Mouse (Mus musculus) spleen, adult 2 months (tissue): ENCODE data around the gene Dctpp1. TPM values are rescaled to one million over a fixed set of nuclear protein-coding genes. Genes with fewer than 3 reads are reported as not detected.

Source experiments
- DNase-seq, 2 experiments: peaks; one replicate each; pipeline versions ENCODE4 v3.0.0 to v3.0.0-alpha.2; 2012 to 2021; ENCODE audit warnings: low spot score in 2 of 2, low read depth in 1 of 2
- H3K27ac ChIP-seq: fragments of 200-500 bp; 2 replicates; pipeline ENCODE4 v1.5.1; 2012; ENCODE audit warnings: low read length, inconsistent platforms; ENCODE audit not compliant: insufficient read depth
- H3K27me3 ChIP-seq: fragments of 200-500 bp; 2 replicates; pipeline ENCODE4 v1.6.1; 2012; ENCODE audit warnings: mild to moderate bottlenecking, moderate library complexity, low read length, inconsistent platforms; ENCODE audit not compliant: control insufficient read depth, insufficient read depth
- H3K36me3 ChIP-seq: fragments of 200-500 bp; 2 replicates; pipeline ENCODE4 v1.6.1; 2012; ENCODE audit warnings: mild to moderate bottlenecking, low read length, inconsistent platforms; ENCODE audit not compliant: control insufficient read depth, insufficient read depth
- H3K4me1 ChIP-seq: fragments of 200-500 bp; 2 replicates; pipeline ENCODE4 v1.6.1; 2011; ENCODE audit warnings: inconsistent platforms; ENCODE audit not compliant: control insufficient read depth, insufficient read depth, insufficient read length
- H3K4me3 ChIP-seq: fragments of 200-500 bp; 2 replicates; pipeline ENCODE4 v1.5.1; 2011; ENCODE audit warnings: mild to moderate bottlenecking, inconsistent platforms; ENCODE audit not compliant: insufficient read depth, insufficient read length; ENCODE audit errors: extremely low read depth
- CTCF ChIP-seq: fragments of 200-500 bp; IDR thresholded peaks from 2 replicates; pipeline ENCODE4 v1.5.1; 2011; ENCODE audit warnings: mild to moderate bottlenecking, inconsistent platforms; ENCODE audit not compliant: insufficient read depth, insufficient read length, insufficient replicate concordance; ENCODE audit errors: extremely low read depth
- POLR2A ChIP-seq: fragments of 200-500 bp; IDR thresholded peaks from 2 replicates; pipeline ENCODE4 v1.6.1; 2011; ENCODE audit warnings: low read depth, low read length, inconsistent platforms
- WGBS: fragments of 180-500 bp; shearing (Covaris S2); methylation state at CpG from one replicate; pipeline ENCODE4 v1.1.7; 2018; 5-methylcytosine and 5-hydroxymethylcytosine counted together
- polyA plus RNA-seq: library from polyadenylated mRNA; depleted of rRNA; stranded (reverse); fragments of >200 nt; gene quantifications from 2 replicates; pipeline ENCODE4 v1.2.3, GENCODE M21; 2012

The Dctpp1 gene
- polyA plus RNA-seq, 1 experiment = 30.8 TPM

GRCm38 (mm10) chr7:127224616-127225015 lies 35.9 kb downstream of the Dctpp1 start:
- Histone ChIP-seq H3K36me3 (no peaks in the 10 kb centered on the region), H3K4me3 (no peak overlapping the region), H3K27me3 (no peaks in the 10 kb centered on the region), H3K4me1 (peaks cover 2% of the 10 kb centered on the region; the same call in 1 of the 2 replicates), H3K27ac (no peak overlapping the region)
- no peak for DNase-seq
- WGBS = 92% methylated on average over 6 of the region's 6 CpGs
- no peak for TF ChIP-seq CTCF

- no peaks in the 10 kb centered on the region for H3K36me3 ChIP-seq
- TF ChIP-seq POLR2A = no peak
- TF ChIP-seq CTCF = no peak
- peaks cover 7% of the 10 kb centered on the region; the same call in 1 of the 2 replicates for H3K4me1 ChIP-seq
- WGBS = 90% methylated on average over 6 of the region's 6 CpGs
- H3K27me3 ChIP-seq = no peaks in the 10 kb centered on the region
- H3K4me3 ChIP-seq = no peak overlapping the region
- DNase-seq = no peak
- no peak overlapping the region for H3K27ac ChIP-seq
Observed at GRCm38 (mm10) chr7:127223515-127224478, 36.7 kb downstream of the Dctpp1 start.

GRCm38 (mm10) chr7:127223106-127223505 lies 37.4 kb downstream of the Dctpp1 start:
- Histone ChIP-seq H3K4me1 (peaks cover 11% of the 10 kb centered on the region; the same call in 1 of the 2 replicates), H3K27me3 (no peaks in the 10 kb centered on the region), H3K4me3 (no peak overlapping the region), H3K27ac (no peak overlapping the region), H3K36me3 (no peaks in the 10 kb centered on the region)
- TF ChIP-seq CTCF (no peak), POLR2A (no peak)
- DNase-seq = no peak
- whole genome bisulfite sequencing = 91% methylated on average over 3 of the region's 3 CpGs

GRCm38 (mm10) chr7:127220440-127220839 lies 40.1 kb downstream of the Dctpp1 start:
- Histone ChIP-seq H3K36me3 (peaks cover 2% of the 10 kb centered on the region; the same call in 1 of the 2 replicates), H3K4me3 (no peak overlapping the region), H3K27me3 (no peaks in the 10 kb centered on the region), H3K4me1 (peaks cover 21% of the 10 kb centered on the region; the same call in 1 of the 2 replicates), H3K27ac (peak overlapping the region; percentile 58)
- WGBS = 59% methylated on average over 6 of the region's 6 CpGs
- no peak for DNase-seq
- TF ChIP-seq CTCF (no peak), POLR2A (no peak)

GRCm38 (mm10) chr7:127218670-127219069 lies 41.8 kb downstream of the Dctpp1 start:
- WGBS = 21% methylated on average over 4 of the region's 4 CpGs
- no peak for DNase-seq
- peaks cover 25% of the 10 kb centered on the region; the same call in 1 of the 2 replicates for H3K4me1 ChIP-seq

GRCm38 (mm10) chr7:127217901-127218642 lies 42.4 kb downstream of the Dctpp1 start:
- TF ChIP-seq CTCF = no peak
- peak; percentile 71; the same call in 1 of the 2 replicates for TF ChIP-seq POLR2A
- peak overlapping the region; percentile 95 for H3K27ac ChIP-seq
- WGBS = 9% methylated on average over 10 of the region's 10 CpGs
- peak in 1 of 2 experiments; percentile 70 for DNase-seq
- peaks cover 15% of the 10 kb centered on the region for H3K36me3 ChIP-seq
- no peaks in the 10 kb centered on the region for H3K27me3 ChIP-seq
- H3K4me1 ChIP-seq = peaks cover 25% of the 10 kb centered on the region; the same call in 1 of the 2 replicates
- peak overlapping the region; percentile 72 for H3K4me3 ChIP-seq

More at GRCm38 (mm10) chr7:127218670-127219069, 41.8 kb downstream of the Dctpp1 start:
- Histone ChIP-seq H3K4me3 (peak overlapping the region; percentile 34; the same call in 1 of the 2 replicates), H3K27ac (peak overlapping the region; percentile 95), H3K36me3 (peaks cover 14% of the 10 kb centered on the region), H3K27me3 (no peaks in the 10 kb centered on the region)
- TF ChIP-seq POLR2A (no peak), CTCF (no peak)
